Comparison of ENCODE assay signal across 11 mouse cellular contexts in genomic region chr10:59262979-59263378, GRCm38 (mm10).
"Had no signal": no experiment of that assay in that cellular context is flagged by ENCODE, and none has a peak within 500 bp of the region (broad histone marks: within the 10 kb centered on the region; RNA-seq: fewer than 3 reads in every experiment).

No protein-coding gene starts in this region.

- ATAC-seq: intestine, embryonic 15.5 days; midbrain, embryonic 16.5 days had no signal

- H3K27me3 ChIP-seq: intestine, embryonic 15.5 days; limb, embryonic 15.5 days; midbrain, embryonic 12.5 days; stomach, embryonic 15.5 days had no signal

- H3K27ac ChIP-seq: intestine, embryonic 15.5 days; limb, embryonic 15.5 days; midbrain, embryonic 12.5 days; stomach, embryonic 15.5 days had no signal

- H3K9me3 ChIP-seq: intestine, embryonic 15.5 days; limb, embryonic 15.5 days; midbrain, embryonic 12.5 days; stomach, embryonic 15.5 days had no signal

- H3K4me2 ChIP-seq: intestine, embryonic 15.5 days; limb, embryonic 15.5 days; midbrain, embryonic 12.5 days; stomach, embryonic 15.5 days had no signal

- DNase-seq: kidney, adult 2 months; kidney, postnatal 25 days; lung, adult 2 months; lung, postnatal 4 days; right cerebral cortex, postnatal 14 days; thymus, postnatal 4 days had no signal

- H3K36me3 ChIP-seq: intestine, embryonic 15.5 days; limb, embryonic 15.5 days; midbrain, embryonic 12.5 days; stomach, embryonic 15.5 days had no signal

- H3K4me3 ChIP-seq: intestine, embryonic 15.5 days; limb, embryonic 15.5 days; midbrain, embryonic 12.5 days; stomach, embryonic 15.5 days had no signal

- H3K9ac ChIP-seq: intestine, embryonic 15.5 days; limb, embryonic 15.5 days; midbrain, embryonic 12.5 days; stomach, embryonic 15.5 days had no signal
